Mouse (Mus musculus) gastrocnemius, postnatal 25 days (tissue): ENCODE measurements around the gene Col19a1. TPM values are rescaled to one million over a fixed set of nuclear protein-coding genes. Genes with fewer than 3 reads are reported as not detected.
A peak's percentile ranks its signal among the peaks of the same experiment; 100 is the strongest.
"Not testable (repeated sequence)": the region's sequence is repeated elsewhere in the genome, so short reads cannot be mapped to it uniquely, and the experiment has no call there.

Experiments
- DNase-seq: peaks from one replicate; pipeline ENCODE4 v3.0.0; 2022
- long read RNA-seq, 2 experiments: library from polyadenylated mRNA; stranded (forward); transcript quantifications; one replicate each; pipeline ENCODE4 v2.0.0; 2021
- total RNA-seq, 2 experiments: library from RNA; stranded (reverse); gene quantifications; 1 replicate in 1 of 2; 2 replicates in 1 of 2; pipeline ENCODE4 v1.2.3; 2021

The Col19a1 gene
- 1 to 10 TPM in 1 of 2 experiments, under 1 TPM in 1; 0.94 to 1.8 TPM for total RNA-seq
- long read RNA-seq, experiment 1, partial matches to known transcripts = 0 of 4 reads
- long read RNA-seq, experiment 1, other reads (novel, unspliced or antisense) = 4 of 4 reads
- long read RNA-seq, experiment 2, partial matches to known transcripts = 0 of 2 reads
- long read RNA-seq, experiment 2, other reads (novel, unspliced or antisense) = 2 of 2 reads

GRCm38 (mm10) chr1:24587141-24587541 is at the start of gene Col19a1:
Gene Col19a1, minus strand, starts transcription at chr1:24587472.
- no peak for DNase-seq

GRCm38 (mm10) chr1:24633553-24634132 is 46.4 kb upstream of the Col19a1 start:
- DNase-seq = no peak

GRCm38 (mm10) chr1:24612556-24612955 is 25.3 kb upstream of the Col19a1 start:
- not testable (repeated sequence) for DNase-seq

DNA sequence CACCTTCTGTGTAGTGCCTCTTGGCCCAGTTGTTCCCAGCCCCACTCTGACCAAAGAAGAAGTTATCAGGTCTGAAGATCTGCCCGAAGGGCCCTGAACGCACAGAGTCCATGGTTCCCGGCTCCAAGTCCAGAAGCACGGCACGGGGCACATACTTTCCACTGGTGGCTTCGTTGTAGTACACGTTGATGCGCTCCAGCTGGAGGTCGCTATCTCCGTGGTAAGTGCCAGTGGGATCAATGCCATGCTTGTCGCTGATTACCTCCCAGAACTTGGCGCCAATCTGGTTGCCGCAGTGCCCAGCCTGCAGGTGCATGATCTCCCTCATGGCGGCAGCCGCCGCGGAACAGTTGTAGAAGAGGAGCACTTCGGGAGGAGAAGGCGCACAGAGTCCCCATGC is 7.8 kb upstream of the Col19a1 start:
- no peak for DNase-seq

DNA sequence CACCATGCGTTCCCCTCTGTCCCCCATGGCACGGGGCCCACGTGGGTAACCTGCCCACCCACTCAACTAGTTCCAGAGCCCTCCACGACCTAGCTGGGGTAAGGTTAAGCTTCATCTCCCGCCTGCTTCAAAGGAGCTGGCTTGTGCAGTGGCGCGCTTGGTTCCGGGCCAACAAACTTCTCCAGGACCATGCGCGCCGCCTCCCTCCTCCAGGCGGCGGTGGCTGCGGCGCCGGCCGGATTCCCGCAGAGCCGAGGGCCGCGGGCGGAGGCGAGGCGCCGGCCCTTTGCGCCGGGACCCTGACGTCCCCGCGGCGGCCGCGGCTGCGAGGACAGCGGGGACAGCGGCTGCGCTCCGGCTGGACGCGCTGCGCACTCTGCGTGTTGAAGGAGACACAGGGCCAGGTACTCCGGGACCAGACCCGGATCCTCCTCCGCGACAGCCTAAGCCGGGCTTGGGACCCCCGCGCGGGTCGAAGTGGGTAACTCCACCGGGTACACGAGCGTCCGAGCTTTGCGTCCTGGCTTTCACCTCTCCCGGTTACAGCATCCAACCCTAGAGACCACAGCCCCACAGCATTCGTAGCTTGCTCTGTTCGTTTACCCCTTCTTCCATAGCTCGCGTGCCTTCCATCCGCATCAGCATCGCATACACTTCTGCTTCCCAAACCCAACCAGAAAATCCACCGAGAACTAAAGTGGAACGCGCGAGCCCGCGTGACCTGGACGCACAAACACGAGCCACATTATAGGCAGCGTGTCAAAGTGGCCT is 717 bp downstream of the Col19a1 start:
- DNase-seq = peak; percentile 15

- DNase-seq = no peak
These were observed 14.7 kb downstream of the Col19a1 start for GRCm38 (mm10) chr1:24572602-24573001.

DNA sequence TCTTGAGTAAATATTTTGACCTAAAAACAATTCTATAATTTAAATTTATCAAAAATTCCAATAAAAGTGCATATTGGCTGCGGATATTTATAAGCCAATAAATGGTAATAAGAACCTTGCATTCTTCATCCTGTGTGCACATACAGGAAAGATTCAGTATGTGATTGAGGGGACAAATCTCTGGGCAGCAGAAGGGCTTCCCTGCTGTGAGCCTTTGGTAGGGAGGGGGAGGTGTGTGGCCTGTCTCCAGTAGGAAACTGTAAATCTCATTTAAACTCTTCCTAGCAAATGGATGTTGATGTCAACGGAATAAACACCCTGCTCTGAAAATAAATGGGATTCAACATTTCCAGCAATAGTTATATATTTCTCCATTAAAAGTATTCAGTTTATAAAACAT is 23.2 kb downstream of the Col19a1 start:
- DNase-seq = no peak

DNA sequence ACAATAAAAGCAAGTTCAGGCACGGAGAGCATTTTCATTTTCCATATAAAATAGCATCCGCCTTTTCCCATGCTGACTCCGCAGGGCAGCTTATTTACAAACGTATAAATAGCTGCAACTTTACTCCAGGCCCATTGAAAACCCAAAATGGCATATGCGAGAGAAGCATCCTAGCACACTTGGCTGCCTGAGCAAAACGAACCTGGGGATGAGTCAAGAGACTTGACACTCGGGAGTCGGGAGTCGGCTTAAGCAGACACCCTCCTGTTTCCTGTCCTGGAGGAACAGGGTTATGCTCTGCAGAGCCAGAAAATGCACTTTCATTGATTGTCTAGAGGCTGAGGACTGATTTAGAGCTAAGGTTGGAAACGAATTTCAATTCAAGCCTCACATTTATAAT is 29.3 kb downstream of the Col19a1 start:
- DNase-seq = no peak

GRCm38 (mm10) chr1:24553462-24553861 is 33.8 kb downstream of the Col19a1 start:
- no peak for DNase-seq

DNA sequence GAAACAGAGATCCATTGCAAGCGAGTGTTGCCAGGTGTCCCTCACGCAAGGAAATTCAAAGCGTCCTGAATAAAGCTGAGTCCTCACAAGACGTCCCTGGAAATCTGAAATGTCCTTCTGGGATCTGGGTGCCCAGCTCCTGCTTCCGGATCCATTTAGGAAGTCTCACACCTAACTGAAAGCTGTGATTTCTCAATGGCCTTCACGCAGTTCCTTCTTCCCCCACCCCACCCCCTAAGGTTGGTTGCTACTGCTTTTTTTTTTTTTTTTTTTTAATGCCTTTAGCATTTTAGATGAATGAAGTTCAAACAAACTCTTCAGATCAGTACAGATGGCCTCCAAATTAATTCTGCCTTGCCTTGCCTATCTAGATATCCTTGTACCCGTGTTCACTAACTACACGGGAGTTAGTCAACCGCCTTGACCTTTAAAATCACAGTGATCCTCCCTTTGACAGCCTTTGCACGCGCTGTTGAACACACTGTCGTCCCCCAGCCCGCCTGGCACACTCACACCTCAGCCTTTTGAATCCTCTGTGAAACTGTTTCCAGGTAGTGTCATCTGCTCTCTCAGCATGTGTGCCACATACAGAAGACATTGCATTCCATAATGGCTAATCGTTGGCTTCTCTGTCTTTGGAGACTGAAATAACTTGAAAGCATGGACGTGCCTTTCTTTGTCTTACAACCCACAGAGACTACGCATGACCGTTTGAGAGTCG is 36.6 kb downstream of the Col19a1 start:
- DNase-seq = no peak

DNA sequence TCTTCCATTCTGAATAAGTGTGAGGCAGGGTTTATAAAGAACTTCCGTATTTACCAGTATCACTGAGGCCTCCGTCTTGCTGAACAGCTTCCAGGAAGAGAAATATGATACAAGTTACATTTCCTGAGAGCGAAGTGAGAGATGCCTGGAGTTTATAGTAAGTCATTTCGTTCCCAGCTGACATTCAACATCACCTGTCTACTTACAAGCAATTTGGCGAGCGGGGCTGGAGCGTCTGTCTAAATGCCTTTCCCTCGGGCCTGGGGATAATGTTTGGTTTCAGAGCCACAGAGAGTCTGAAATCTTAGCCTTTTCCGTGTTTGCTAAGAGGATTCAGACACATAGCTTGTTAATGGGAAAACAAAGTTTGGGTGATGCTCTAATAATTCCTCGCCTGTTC is 37.2 kb downstream of the Col19a1 start:
- no peak for DNase-seq

DNA sequence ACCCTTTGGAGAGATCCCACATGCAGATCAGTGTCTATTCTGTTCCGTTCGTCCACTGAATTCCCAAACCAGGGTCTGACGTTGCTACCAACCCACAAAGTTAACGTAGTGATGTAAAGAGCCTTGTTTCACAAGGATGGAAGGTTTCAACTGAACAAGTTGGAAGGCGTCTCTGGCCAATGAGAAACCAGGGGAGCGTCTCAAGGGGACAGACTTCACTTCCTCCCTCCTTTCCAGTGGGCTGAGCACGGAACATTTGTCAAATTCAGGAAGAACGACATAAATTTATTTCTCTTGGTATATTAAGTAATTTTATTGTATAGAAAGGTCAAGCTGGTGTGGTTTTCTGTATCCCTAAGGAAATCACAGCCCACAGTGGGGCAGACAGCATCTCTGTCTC is 38.2 kb downstream of the Col19a1 start:
- no peak for DNase-seq

GRCm38 (mm10) chr1:24547574-24547973 is 39.7 kb downstream of the Col19a1 start:
- DNase-seq = no peak

DNA sequence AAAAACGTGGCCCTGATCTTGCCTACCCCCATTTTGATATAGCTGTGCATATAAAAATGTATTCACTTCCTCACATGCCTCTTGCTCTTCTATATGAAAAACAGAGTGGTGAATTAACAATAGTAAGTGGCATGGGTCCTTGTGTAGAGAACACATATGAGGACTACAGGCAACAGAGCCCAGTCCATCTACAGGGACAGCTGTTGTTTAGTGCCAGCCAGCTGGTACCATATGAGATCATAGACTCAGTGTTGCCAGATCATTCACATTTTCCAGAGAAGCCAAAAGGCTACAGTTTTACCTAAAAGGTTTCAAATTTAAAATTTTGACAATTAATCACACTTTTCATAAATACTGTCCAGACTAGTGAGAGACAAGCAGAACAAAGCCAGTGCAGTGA is 47.4 kb downstream of the Col19a1 start:
- DNase-seq = no peak

DNA sequence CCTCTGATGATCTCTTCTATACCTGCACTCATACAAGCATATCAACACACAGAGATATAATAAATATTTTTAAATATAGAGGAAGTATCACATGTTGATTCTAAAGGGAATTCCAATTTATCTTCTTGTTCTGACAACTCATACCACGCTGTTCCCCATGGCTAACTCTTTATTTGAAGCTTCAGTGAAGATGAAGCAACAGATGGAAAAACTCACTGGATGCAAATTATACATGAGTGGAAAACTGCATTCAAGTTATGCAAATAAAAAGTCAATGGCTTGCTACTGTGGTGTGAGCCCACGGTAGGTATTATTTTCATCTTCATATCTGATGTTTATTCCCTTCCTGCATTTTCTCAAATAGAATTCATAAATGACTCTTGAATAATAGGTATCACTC is 60.1 kb downstream of the Col19a1 start:
- no peak for DNase-seq

- DNase-seq = no peak
These were observed 69.8 kb downstream of the Col19a1 start for GRCm38 (mm10) chr1:24517462-24517861.

DNA sequence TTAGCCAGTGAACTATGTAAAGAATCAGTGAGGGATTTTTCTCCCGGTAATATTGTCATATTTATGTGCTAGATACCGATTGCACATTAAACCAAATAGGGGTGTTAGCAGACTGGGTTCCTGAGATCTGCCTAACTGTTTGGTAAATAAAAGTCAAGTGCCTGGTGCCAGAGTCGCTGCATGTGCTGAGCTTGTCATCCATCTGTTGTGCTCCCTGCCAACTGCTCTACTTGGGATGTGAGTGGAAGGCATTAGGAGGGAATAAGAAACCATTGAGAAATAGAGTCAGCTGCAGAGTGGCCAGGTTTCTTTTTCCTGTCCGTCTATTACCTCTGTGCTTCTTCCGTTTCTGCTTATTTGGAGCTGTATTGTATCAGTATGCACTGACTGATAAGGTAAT is 71.9 kb downstream of the Col19a1 start:
- DNase-seq = no peak

DNA sequence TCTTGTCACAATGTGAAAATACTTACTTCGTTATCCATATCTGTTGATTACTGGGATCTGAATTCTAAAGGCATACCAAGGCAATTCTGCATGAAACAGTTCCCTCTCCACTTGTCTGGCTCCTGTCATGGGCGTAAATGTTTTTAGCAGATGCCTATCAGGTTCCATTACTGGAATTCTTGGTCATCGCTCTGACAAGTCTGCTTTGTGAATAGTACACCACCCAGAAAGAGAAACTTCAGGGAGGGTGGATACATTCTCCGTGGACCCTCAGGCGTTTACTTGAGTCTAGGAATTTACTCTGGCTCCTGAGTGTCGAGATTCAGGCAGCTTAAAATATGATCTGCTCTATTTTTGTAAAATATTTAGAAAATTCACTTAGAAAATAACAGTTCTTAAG is 75.7 kb downstream of the Col19a1 start:
- no peak for DNase-seq

DNA sequence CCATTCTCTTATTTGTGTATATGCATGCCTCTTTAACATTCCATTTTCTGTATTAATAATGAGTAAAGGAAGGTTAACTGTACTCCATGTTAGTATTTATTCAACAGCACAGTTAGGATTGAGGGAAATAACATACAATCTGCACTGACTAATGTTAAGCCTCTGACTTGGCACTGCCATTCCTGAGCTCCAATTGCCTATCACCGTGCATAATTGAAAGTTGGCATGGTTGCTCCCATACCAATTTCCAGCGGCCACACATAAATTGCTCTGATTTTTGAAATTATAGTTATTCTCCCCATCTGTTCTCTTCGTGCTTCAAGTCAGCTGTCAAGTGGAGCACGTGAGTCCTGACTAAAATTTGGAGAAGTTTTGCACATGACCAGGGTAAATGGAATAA is 91.9 kb downstream of the Col19a1 start:
- no peak for DNase-seq

GRCm38 (mm10) chr1:24484161-24484560 is 103.1 kb downstream of the Col19a1 start:
- no peak for DNase-seq

- DNase-seq = no peak
These were observed 116.1 kb downstream of the Col19a1 start for GRCm38 (mm10) chr1:24471096-24471710.

- no peak for DNase-seq
These were observed 116.6 kb downstream of the Col19a1 start for GRCm38 (mm10) chr1:24470633-24471032.
